Comparison of ENCODE assay signal across 6 mouse cellular contexts in genomic region chr16:23694226-23694625, GRCm38 (mm10).
DNase-seq lines count a peak whose midpoint lies in the region; ATAC-seq lines count a peak whose summit lies in the region.

No protein-coding gene starts in this region.

- DNase-seq in brain, adult 2 months (ENCODE audit: low read depth, low spot score): peak; percentile 63
- peak; percentile 27 to 55 for DNase-seq in frontal cortex, adult 2 months (ENCODE audit: extremely low spot score in 1 of 2, low spot score in 1 of 2)
- peak; percentile 12 for DNase-seq in left cerebral cortex, adult 11 months (ENCODE audit: low spot score)
- peak; percentile 28 for DNase-seq in right cerebral cortex, adult 18-20 months
- peak; percentile 49 for DNase-seq in telencephalon, adult 2 months (ENCODE audit: low read depth, low spot score)

- ATAC-seq in frontal cortex, adult (ENCODE audit: low TSS enrichment): peak; percentile 100

Comparison
In these comparisons a context has a peak if more than half of its experiments do, and no peak if none do; other contexts are left out.
1. Peak in every context shown above with its lines: DNase-seq and ATAC-seq.
2. DNase-seq: peak in every context shown above with its lines; median percentile 63 in brain, adult 2 months; 49 in telencephalon, adult 2 months; 41 in frontal cortex, adult 2 months; 28 in right cerebral cortex, adult 18-20 months; 12 in left cerebral cortex, adult 11 months.